Mouse (Mus musculus): Measurements from ENCODE around the gene Olfr1353.
"Not testable (repeated sequence)": the region's sequence is repeated elsewhere in the genome, so short reads cannot be mapped to it uniquely, and the experiment has no call there.

The Olfr1353 gene

DNA sequence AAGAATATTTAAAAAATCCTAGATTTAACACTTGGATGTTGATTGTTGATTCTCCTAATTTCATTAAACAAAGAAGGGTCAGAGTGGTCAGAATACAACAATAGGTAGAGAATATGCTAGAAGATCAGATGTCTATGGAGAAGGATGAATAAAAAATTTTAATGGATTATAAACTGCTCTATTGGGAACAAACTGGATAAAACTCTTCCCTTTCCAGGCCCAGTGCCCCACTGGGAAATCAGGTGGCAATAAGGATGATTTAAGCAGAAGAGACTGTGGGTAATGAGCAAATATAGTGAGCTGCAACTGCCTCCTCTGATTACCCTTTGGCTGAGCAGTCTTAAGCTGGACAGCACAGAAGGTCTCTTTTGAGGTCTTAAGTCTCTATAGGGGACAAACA is at the start of gene Olfr1353:
Gene Olfr1353 (plus strand): TSS at position 301 of the 400 bp plus-strand sequence.
- DNase-seq (ENCODE audit: low spot score), result not testable (repeated sequence)

DNA sequence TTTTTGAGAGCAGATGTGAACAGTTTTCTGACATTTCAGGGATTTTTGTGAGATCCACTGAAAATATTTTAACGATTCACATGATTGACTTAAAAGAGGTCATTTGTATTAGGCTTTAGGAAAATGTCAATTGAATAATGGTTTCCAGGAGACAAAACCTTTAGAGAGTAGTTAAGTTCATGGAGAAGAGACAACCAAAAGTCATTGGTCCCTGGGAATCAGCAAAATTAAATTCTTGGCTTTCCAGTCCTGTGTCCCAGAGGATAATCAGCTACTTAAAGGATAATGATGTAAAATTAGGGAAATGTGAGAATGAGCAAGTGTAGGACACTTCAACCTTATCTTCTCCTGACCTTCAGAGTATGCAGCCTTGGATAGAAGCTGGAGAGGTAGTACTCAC is 12.8 kb upstream of the Olfr1353 start, which contains the start of gene Olfr8:
Gene Olfr8 (plus strand): TSS at position 301 of the 400 bp plus-strand sequence.
- DNase-seq (ENCODE audit: low spot score), result not testable (repeated sequence)

DNA sequence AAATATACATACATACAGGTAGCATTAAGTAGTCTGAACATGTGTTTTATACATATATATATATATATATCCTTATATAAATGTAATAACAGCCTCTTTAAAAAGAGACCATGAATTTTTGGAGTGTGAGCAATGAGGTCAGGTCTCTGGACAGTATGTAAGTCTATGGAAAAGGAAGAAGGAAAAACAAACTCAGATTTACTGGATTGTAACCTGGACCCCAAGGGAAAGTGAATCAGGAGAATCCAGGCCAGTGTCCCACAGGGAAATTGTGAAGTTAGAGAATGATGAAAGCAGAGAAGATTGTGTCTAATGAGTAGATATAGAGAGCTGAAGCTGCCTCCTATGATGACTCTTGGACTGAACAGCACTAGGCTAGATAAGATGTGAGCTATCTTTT is 17.6 kb downstream of the Olfr1353 start, which contains the start of gene Olfr1352:
Gene Olfr1352 (plus strand): TSS at position 301 of the 400 bp plus-strand sequence.
- DNase-seq (ENCODE audit: low spot score), result no peak

DNA sequence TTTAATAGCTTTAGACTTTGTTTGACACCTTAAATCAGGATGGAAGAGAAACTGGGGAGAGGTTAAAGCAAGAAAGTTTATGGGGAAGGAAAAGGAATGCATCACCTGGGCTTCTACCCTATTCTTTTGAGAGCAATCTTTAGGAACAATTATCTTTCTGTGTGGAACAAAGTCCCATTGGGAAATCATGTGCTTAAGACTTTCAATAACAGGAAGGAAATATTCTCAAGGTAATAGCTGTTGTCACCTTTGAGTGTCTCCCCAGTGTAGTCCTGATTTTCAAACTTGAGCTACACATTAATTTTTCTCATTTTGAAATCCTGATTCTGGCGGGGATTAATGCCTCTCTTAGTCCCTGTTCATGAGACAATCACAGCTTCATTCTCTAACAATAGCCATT is 49.1 kb downstream of the Olfr1353 start, which contains the start of gene Olfr1351:
Gene Olfr1351 (plus strand): TSS at position 301 of the 400 bp plus-strand sequence.
- no peak for DNase-seq (ENCODE audit: low spot score)
